Mouse (Mus musculus) intestine, embryonic 16.5 days (tissue): ENCODE data around the gene Bcat2. TPM values are rescaled to one million over a fixed set of nuclear protein-coding genes. Genes with fewer than 3 reads are reported as not detected.

Experiments used
- polyA plus RNA-seq: library from polyadenylated mRNA; unstranded; fragments of >200 nt; fragmentation: Nextera tagmentation; extraction: Ambion mirVana; gene quantifications from 2 replicates; pipeline ENCODE4 v1.2.1, GENCODE M21; 2015

Bcat2 gene
- polyA plus RNA-seq, 1 experiment from 2014 or later: 65.4 TPM

Other genes starting within 250 kb of the Bcat2 start
- gene Trpm4, start 236.4 kb upstream of the Bcat2 start, polyA plus RNA-seq: 33.4 and 36.3 TPM in 2 replicates
- 0.86 and 1.4 TPM in 2 replicates for gene Hrc, start 234.9 kb upstream of the Bcat2 start, polyA plus RNA-seq
- 10.3 and 12.0 TPM in 2 replicates for gene Ppfia3, start 203.1 kb upstream of the Bcat2 start, polyA plus RNA-seq
- gene Lin7b, start 199.6 kb upstream of the Bcat2 start, polyA plus RNA-seq: 1.2 and 2.7 TPM in 2 replicates
- 139 and 150 TPM in 2 replicates for gene Snrnp70, start 174.4 kb upstream of the Bcat2 start, polyA plus RNA-seq
- gene Kcna7, start 164.5 kb upstream of the Bcat2 start, polyA plus RNA-seq: 0.11 TPM in 1 of 2 replicates, not detected in the other
- gene Ntf5, start 156.5 kb upstream of the Bcat2 start, polyA plus RNA-seq: 1.4 and 1.8 TPM in 2 replicates
- gene Lhb, start 149.3 kb upstream of the Bcat2 start, polyA plus RNA-seq: 0.28 TPM in 1 of 2 replicates, not detected in the other
- 49.4 and 53.1 TPM in 2 replicates for gene Gys1, start 135.3 kb upstream of the Bcat2 start, polyA plus RNA-seq
- gene Ruvbl2, start 132.1 kb upstream of the Bcat2 start, polyA plus RNA-seq: 121 and 134 TPM in 2 replicates
- gene Ftl1, start 110.3 kb upstream of the Bcat2 start, polyA plus RNA-seq: 7,117 and 7,555 TPM in 2 replicates
- 178 and 185 TPM in 2 replicates for gene Bax, start 103.3 kb upstream of the Bcat2 start, polyA plus RNA-seq
- 0.78 and 0.93 TPM in 2 replicates for gene Tulp2, start 88.3 kb upstream of the Bcat2 start, polyA plus RNA-seq
- not detected in 2 replicates for gene Gm45808, start 83.3 kb upstream of the Bcat2 start, polyA plus RNA-seq
- gene Dhdh, start 81.3 kb upstream of the Bcat2 start, polyA plus RNA-seq: 1.9 and 2.2 TPM in 2 replicates
- gene Nucb1, start 59.7 kb upstream of the Bcat2 start, polyA plus RNA-seq: 251 and 266 TPM in 2 replicates
- gene Ppp1r15a, start 43.9 kb upstream of the Bcat2 start, polyA plus RNA-seq: 17.3 and 19.1 TPM in 2 replicates
- 1.4 and 1.6 TPM in 2 replicates for gene Plekha4, start 43.8 kb upstream of the Bcat2 start, polyA plus RNA-seq
- gene Hsd17b14, start 15.3 kb upstream of the Bcat2 start, polyA plus RNA-seq: 2.9 and 3.3 TPM in 2 replicates
- 0.23 TPM in 1 of 2 replicates, not detected in the other for gene Fgf21, start 45.3 kb downstream of the Bcat2 start, polyA plus RNA-seq
- 0.48 and 0.61 TPM in 2 replicates for gene Fut1, start 47.1 kb downstream of the Bcat2 start, polyA plus RNA-seq
- 0.07 and 0.15 TPM in 2 replicates for gene Izumo1, start 51.7 kb downstream of the Bcat2 start, polyA plus RNA-seq
- 3.4 and 4.4 TPM in 2 replicates for gene Rasip1, start 57.3 kb downstream of the Bcat2 start, polyA plus RNA-seq
- 5.0 and 6.3 TPM in 2 replicates for gene Mamstr, start 69.8 kb downstream of the Bcat2 start, polyA plus RNA-seq
- gene Fut2, start 96.2 kb downstream of the Bcat2 start, polyA plus RNA-seq: 18.4 and 21.7 TPM in 2 replicates
- 0.34 and 0.53 TPM in 2 replicates for gene Ntn5, start 113.9 kb downstream of the Bcat2 start, polyA plus RNA-seq
- gene Sec1, start 124.2 kb downstream of the Bcat2 start, polyA plus RNA-seq: 1.9 and 2.7 TPM in 2 replicates
- gene Car11, start 129.7 kb downstream of the Bcat2 start, polyA plus RNA-seq: 4.1 and 5.3 TPM in 2 replicates
- 2.3 and 3.2 TPM in 2 replicates for gene Dbp, start 134.9 kb downstream of the Bcat2 start, polyA plus RNA-seq
- 1,070 and 1,157 TPM in 2 replicates for gene Rpl18, start 145.3 kb downstream of the Bcat2 start, polyA plus RNA-seq
- 55.6 and 59.2 TPM in 2 replicates for gene Sphk2, start 147.8 kb downstream of the Bcat2 start, polyA plus RNA-seq
- gene Fam83e, start 151.1 kb downstream of the Bcat2 start, polyA plus RNA-seq: 30.9 and 34.2 TPM in 2 replicates
- 0.86 and 1.0 TPM in 2 replicates for gene Spaca4, start 155.7 kb downstream of the Bcat2 start, polyA plus RNA-seq
- gene Lmtk3, start 213.6 kb downstream of the Bcat2 start, polyA plus RNA-seq: 0.47 and 0.51 TPM in 2 replicates
- 3.9 and 4.8 TPM in 2 replicates for gene Sult2b1, start 214.5 kb downstream of the Bcat2 start, polyA plus RNA-seq
- 77.1 and 78.2 TPM in 2 replicates for gene Cyth2, start 244.4 kb downstream of the Bcat2 start, polyA plus RNA-seq